Mouse (Mus musculus) forebrain, postnatal 0 days (tissue): Measurements from ENCODE around the gene Matn1. TPM values are rescaled to one million over a fixed set of nuclear protein-coding genes. Genes with fewer than 3 reads are reported as not detected.

ENCODE experiments used
- ATAC-seq: fragments of 200-750 bp; cut with Nextera tagmentation; 2 replicates; pipeline ENCODE4 v1.8.0; 2017; ENCODE audit warnings: mild to moderate bottlenecking, moderate library complexity
- DNase-seq: peaks from one replicate; pipeline ENCODE4 v3.0.0-alpha.2; 2015
- H3K27ac ChIP-seq: fragments of 300-500 bp; sonication (generic); 2 replicates; pipeline ENCODE4 v1.5.1; 2014; ENCODE audit warnings: low read depth, mild to moderate bottlenecking, antibody characterized with exemption, low read length, moderate library complexity, mixed read lengths
- H3K27me3 ChIP-seq: fragments of 300-500 bp; sonication (generic); 2 replicates; pipeline ENCODE4 v1.6.1; 2014; ENCODE audit warnings: mild to moderate bottlenecking, low read length, mixed read lengths; ENCODE audit not compliant: insufficient read depth
- H3K36me3 ChIP-seq: fragments of 300-500 bp; sonication (generic); 2 replicates; pipeline ENCODE4 v1.6.1; 2014; ENCODE audit warnings: mild to moderate bottlenecking, moderate library complexity; ENCODE audit not compliant: insufficient read depth
- H3K4me1 ChIP-seq: fragments of 300-500 bp; sonication (generic); 2 replicates; pipeline ENCODE4 v1.6.1; 2014; ENCODE audit warnings: antibody characterized with exemption; ENCODE audit not compliant: insufficient read depth
- H3K4me2 ChIP-seq: fragments of 300-500 bp; sonication (generic); 2 replicates; pipeline ENCODE4 v1.6.1; 2014; ENCODE audit warnings: low read depth, mild to moderate bottlenecking, moderate library complexity
- H3K4me3 ChIP-seq: fragments of 300-500 bp; sonication (generic); 2 replicates; pipeline ENCODE4 v1.5.1; 2014; ENCODE audit warnings: low read depth, low read length, mixed read lengths
- H3K9ac ChIP-seq: fragments of 300-500 bp; sonication (generic); 2 replicates; pipeline ENCODE4 v1.6.1; 2014; ENCODE audit warnings: mild to moderate bottlenecking
- H3K9me3 ChIP-seq: fragments of 300-500 bp; sonication (generic); 2 replicates; pipeline ENCODE4 v1.6.1; 2016; ENCODE audit warnings: low read length
- CTCF ChIP-seq: sonication (generic); IDR thresholded peaks from 2 replicates; pipeline ENCODE4 v1.5.1; 2016; ENCODE audit warnings: antibody characterized with exemption, control low read depth, low read depth
- WGBS: fragments of 180-500 bp; shearing (Covaris S2); extraction: QIAGEN DNeasy Blood & Tissue Kit; methylation state at CpG from one replicate; pipeline ENCODE4 v1.1.7; 2014; 5-methylcytosine and 5-hydroxymethylcytosine counted together
- polyA plus RNA-seq: library from polyadenylated mRNA; unstranded; fragments of >200 nt; fragmentation: Nextera tagmentation; extraction: Ambion mirVana; gene quantifications from 2 replicates; pipeline ENCODE4 v1.2.1, GENCODE M21; 2015
- total RNA-seq: library from RNA; depleted of rRNA; stranded (reverse); fragments of >200 nt; gene quantifications from 2 replicates; pipeline ENCODE4 v1.2.3, GENCODE M21; 2014

Matn1 gene
- total and polyA plus RNA-seq, 2 experiments from 2014 or later = 0.24 to 0.27 TPM

- no peaks in the 10 kb centered on the region for H3K4me1 ChIP-seq
- TF ChIP-seq CTCF = no peak
- no peaks in the 10 kb centered on the region for H3K36me3 ChIP-seq
- H3K4me3 ChIP-seq = no peak overlapping the region
- no peak overlapping the region for H3K9ac ChIP-seq
- no peak overlapping the region for H3K4me2 ChIP-seq
- no peak for DNase-seq
- no peaks in the 10 kb centered on the region for H3K9me3 ChIP-seq
- H3K27me3 ChIP-seq = no peaks in the 10 kb centered on the region
- 88% methylated on average over 3 of the region's 3 CpGs for WGBS
- no peak overlapping the region for H3K27ac ChIP-seq
- ATAC-seq = no peak
These were observed 31.6 kb upstream of the Matn1 start for GRCm38 (mm10) chr4:130912626-130913025.

- Histone ChIP-seq H3K4me1 (no peaks in the 10 kb centered on the region), H3K9me3 (no peaks in the 10 kb centered on the region), H3K27me3 (no peaks in the 10 kb centered on the region), H3K4me2 (no peak within 1 kb of the TSS), H3K4me3 (no peak within 1 kb of the TSS), H3K9ac (no peak within 1 kb of the TSS), H3K36me3 (no peaks in the 10 kb centered on the region), H3K27ac (no peak within 1 kb of the TSS)
- no peak for DNase-seq
- TF ChIP-seq CTCF = no peak
- WGBS = 68% methylated on average over 11 of the region's 11 CpGs
- ATAC-seq = no peak
These were observed 31.1 kb upstream of the Matn1 start, which contains the start of gene Laptm5 for GRCm38 (mm10) chr4:130913077-130913476. Laptm5 (plus strand) TSS chr4:130913125.

DNA sequence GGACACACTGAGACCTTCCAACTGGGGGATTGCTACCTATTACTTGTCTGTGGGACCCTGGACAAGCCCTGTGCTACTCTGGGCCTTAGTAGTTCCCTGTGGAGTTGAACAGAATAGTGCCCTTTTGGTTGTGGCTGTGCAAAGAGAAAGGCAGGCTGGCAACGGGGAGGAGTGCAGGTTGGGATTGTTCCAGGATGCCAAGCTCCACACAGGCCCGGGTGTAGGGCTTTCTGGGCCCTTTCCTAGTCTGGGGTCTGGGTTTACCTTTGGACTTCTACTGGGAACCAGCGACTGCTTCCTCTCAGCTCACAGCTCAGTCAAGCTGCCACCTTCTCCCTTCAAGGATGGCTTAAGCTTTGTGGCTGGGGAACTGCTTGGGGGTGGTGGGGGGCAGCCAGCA lies 30.7 kb upstream of the Matn1 start:
- Histone ChIP-seq H3K9me3 (no peaks in the 10 kb centered on the region), H3K4me3 (no peak overlapping the region), H3K4me1 (no peaks in the 10 kb centered on the region), H3K36me3 (no peaks in the 10 kb centered on the region), H3K9ac (no peak overlapping the region), H3K27me3 (no peaks in the 10 kb centered on the region), H3K27ac (no peak overlapping the region), H3K4me2 (no peak overlapping the region)
- WGBS = 57% methylated on average over 3 of the region's 3 CpGs
- no peak for ATAC-seq
- no peak for TF ChIP-seq CTCF
- no peak for DNase-seq

DNA sequence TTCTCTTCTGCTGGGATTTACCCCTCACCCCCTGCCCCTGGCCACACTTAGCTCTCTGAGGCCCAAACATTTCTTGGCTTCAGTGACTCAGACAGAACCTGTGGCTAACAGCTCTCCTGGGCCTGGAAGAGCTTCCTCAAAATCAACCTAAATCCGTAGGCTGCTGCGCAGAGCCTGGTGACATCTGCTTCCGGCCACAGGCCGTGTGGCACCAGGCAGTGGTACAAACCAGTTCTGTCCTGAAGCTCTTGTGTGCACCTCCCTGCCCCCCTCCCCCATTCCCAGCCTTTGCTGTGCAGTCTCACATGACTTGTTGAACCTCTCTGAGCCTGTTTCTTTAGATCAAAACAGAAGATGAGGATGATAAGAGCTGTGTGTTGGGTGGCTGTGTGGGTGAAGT lies 30.2 kb upstream of the Matn1 start:
- no peaks in the 10 kb centered on the region for H3K4me1 ChIP-seq
- no peak overlapping the region for H3K4me2 ChIP-seq
- no peak overlapping the region for H3K4me3 ChIP-seq
- no peaks in the 10 kb centered on the region for H3K27me3 ChIP-seq
- ATAC-seq (no peak), DNase-seq (no peak)
- no peaks in the 10 kb centered on the region for H3K36me3 ChIP-seq
- H3K9ac ChIP-seq = no peak overlapping the region
- no peaks in the 10 kb centered on the region for H3K9me3 ChIP-seq
- no peak overlapping the region for H3K27ac ChIP-seq
- WGBS = 91% methylated on average over 4 of the region's 4 CpGs
- no peak for TF ChIP-seq CTCF

DNA sequence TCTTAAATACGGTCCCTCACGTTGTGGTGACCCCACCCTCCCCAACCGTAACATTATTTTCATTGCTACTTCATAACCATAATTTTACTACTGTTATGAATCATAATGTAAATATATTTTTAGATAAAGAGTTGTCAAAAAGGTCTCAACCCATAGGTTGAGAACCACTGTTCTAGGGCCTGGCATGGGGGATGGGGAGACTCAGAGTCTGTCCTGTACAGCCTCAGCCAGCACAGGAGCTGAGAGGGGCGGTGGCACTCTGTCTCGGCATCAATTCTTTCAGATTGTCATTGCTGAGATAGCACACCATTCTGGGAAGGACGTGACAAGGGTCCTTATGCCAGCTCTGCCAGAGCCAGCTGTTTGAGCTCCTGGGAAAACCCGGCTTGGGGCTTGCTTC lies 29.7 kb upstream of the Matn1 start:
- ATAC-seq = no peak
- H3K4me1 ChIP-seq = no peaks in the 10 kb centered on the region
- 64% methylated on average over 7 of the region's 7 CpGs for WGBS

GRCm38 (mm10) chr4:130915006-130915667 lies 29.0 kb upstream of the Matn1 start:
- 80% methylated on average over 12 of the region's 12 CpGs for WGBS
- ATAC-seq (no peak), DNase-seq (no peak)
- H3K9ac ChIP-seq = no peak overlapping the region
- H3K27me3 ChIP-seq = no peaks in the 10 kb centered on the region
- H3K4me3 ChIP-seq = no peak overlapping the region
- no peaks in the 10 kb centered on the region for H3K36me3 ChIP-seq
- H3K9me3 ChIP-seq = no peaks in the 10 kb centered on the region
- no peak overlapping the region for H3K4me2 ChIP-seq
- no peak for TF ChIP-seq CTCF
- H3K27ac ChIP-seq = no peak overlapping the region
- no peaks in the 10 kb centered on the region for H3K4me1 ChIP-seq

More for the DNA sequence above, 29.7 kb upstream of the Matn1 start:
- Histone ChIP-seq H3K27ac (no peak overlapping the region), H3K9me3 (no peaks in the 10 kb centered on the region), H3K36me3 (no peaks in the 10 kb centered on the region), H3K4me2 (no peak overlapping the region), H3K9ac (no peak overlapping the region), H3K27me3 (no peaks in the 10 kb centered on the region), H3K4me3 (no peak overlapping the region)
- TF ChIP-seq CTCF = no peak
- no peak for DNase-seq

DNA sequence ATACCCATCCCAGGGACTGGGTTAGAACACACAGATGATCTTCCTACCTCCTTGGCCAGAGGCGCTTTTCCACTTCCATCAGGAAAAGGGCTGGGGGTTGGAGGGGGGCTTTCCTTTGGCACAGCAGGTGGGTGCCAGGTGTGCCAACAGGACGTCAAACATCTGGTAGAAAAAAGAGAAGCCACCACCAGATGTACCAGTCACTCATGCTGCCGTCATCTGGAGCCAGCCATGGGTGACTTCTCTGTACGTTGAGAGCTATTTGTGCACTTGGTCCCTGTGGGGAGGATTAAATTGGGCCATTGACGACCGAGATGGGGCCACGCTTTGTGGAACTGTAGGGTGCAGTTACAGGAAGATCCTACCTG lies 28.5 kb upstream of the Matn1 start:
- no peak overlapping the region for H3K9ac ChIP-seq
- H3K4me1 ChIP-seq = no peaks in the 10 kb centered on the region
- no peaks in the 10 kb centered on the region for H3K27me3 ChIP-seq
- ATAC-seq (no peak), DNase-seq (no peak)
- no peak overlapping the region for H3K4me3 ChIP-seq
- no peak for TF ChIP-seq CTCF
- 60% methylated on average over 7 of the region's 7 CpGs for WGBS
- no peak overlapping the region for H3K4me2 ChIP-seq
- H3K9me3 ChIP-seq = no peaks in the 10 kb centered on the region
- H3K27ac ChIP-seq = no peak overlapping the region
- H3K36me3 ChIP-seq = no peaks in the 10 kb centered on the region
